7 mouse cellular contexts compared by ENCODE assay signal in genomic region chr9:44497624-44498377, GRCm38 (mm10). TPM values are rescaled to one million over a fixed set of nuclear protein-coding genes. Genes with fewer than 3 reads are reported as not detected.
DNase-seq lines count a peak whose midpoint lies in the region; ATAC-seq and TF ChIP-seq lines count a peak whose summit lies in the region.

No protein-coding gene starts in this region.

- TF ChIP-seq POLR2A in myocyte (IDR thresholded peaks at IDR 0.05; ENCODE audit: insufficient read length, low read depth): peak; percentile 33

- H3K4me2 ChIP-seq in limb, embryonic 12.5 days: peak overlapping the region; percentile 89
- peak overlapping the region; percentile 73 for H3K4me2 ChIP-seq in myocyte (ENCODE audit: low read depth)

- peaks cover 44% of the 10 kb centered on the region for H3K79me2 ChIP-seq in myocyte (ENCODE audit: control insufficient read depth, insufficient read depth)

- ATAC-seq in limb, embryonic 12.5 days (ENCODE audit: insufficient number of reproducible peaks, insufficient read depth, low FRiP score, low TSS enrichment, low read depth): no peak

- 1% methylated on average over 11 of the region's 11 CpGs for WGBS in limb, embryonic 12.5 days

- intact Hi-C loops in heart, postnatal 36 days (cut with DNase I): loop anchor here (1.0 kb wide), 1 partner anchor 14 kb away; no protein-coding TSS in a partner anchor

- peak overlapping the region; percentile 49 for H3K4me3 ChIP-seq in limb, embryonic 12.5 days (replicated peaks)
- peak overlapping the region; percentile 41 for H3K4me3 ChIP-seq in myocyte

- peak overlapping the region; percentile 66 for H3K9ac ChIP-seq in limb, embryonic 12.5 days (replicated peaks)

- H3K27ac ChIP-seq in limb, embryonic 12.5 days: peak overlapping the region; percentile 98

- H3K4me1 ChIP-seq in limb, embryonic 12.5 days (replicated peaks): peaks cover 92% of the 10 kb centered on the region

- peaks cover 28% of the 10 kb centered on the region for H3K36me3 ChIP-seq in limb, embryonic 12.5 days
- H3K36me3 ChIP-seq in myocyte (ENCODE audit: control insufficient read depth, insufficient read depth): peaks cover 7% of the 10 kb centered on the region

- H3K27me3 ChIP-seq in limb, embryonic 12.5 days: no peaks in the 10 kb centered on the region
- H3K27me3 ChIP-seq in myocyte (ENCODE audit: control insufficient read depth, insufficient read depth, insufficient read length): no peaks in the 10 kb centered on the region

- H3K9me3 ChIP-seq in limb, embryonic 12.5 days: no peaks in the 10 kb centered on the region

- H3ac ChIP-seq in myocyte (ENCODE audit: control insufficient read depth, insufficient read length): peak overlapping the region; percentile 18

- DNase-seq in thymus, postnatal 0 days (ENCODE audit: low spot score): peak; percentile 45
- no peak for DNase-seq in thymus, postnatal 25 days
- DNase-seq in embryo, embryonic 10.5 days (ENCODE audit: low spot score): peak; percentile 79
- peak; percentile 34 to 49 for DNase-seq in heart, postnatal 36 days
- no peak for DNase-seq in ovary, postnatal 14 days (ENCODE audit: low spot score)

TF ChIP-seq in myocyte, 11 proteins besides CTCF, POLR2A, EP300 and RAD21:
- TF ChIP-seq MYOG (IDR thresholded peaks at IDR 0.05; ENCODE audit: control insufficient read depth in 1 of 3, insufficient read depth in 1 of 3, insufficient read length in 2 of 3, low read depth in 2 of 3) (peak in 1 of 3 experiments; percentile 10), E2F4 (IDR thresholded peaks at IDR 0.05; ENCODE audit: insufficient read depth) (no peak), CEBPB (IDR thresholded peaks at IDR 0.05; ENCODE audit: insufficient read depth, poor library complexity, severe bottlenecking) (no peak), REST (IDR thresholded peaks at IDR 0.05; ENCODE audit: insufficient read depth, insufficient read length) (no peak), SRF (IDR thresholded peaks at IDR 0.05; ENCODE audit: control insufficient read depth, insufficient read length, low read depth) (no peak), MAX (IDR thresholded peaks at IDR 0.05; ENCODE audit: low read depth) (no peak), TCF12 (IDR thresholded peaks at IDR 0.05; ENCODE audit: insufficient read depth, poor library complexity, severe bottlenecking) (no peak), MYOD1 (IDR thresholded peaks at IDR 0.05; ENCODE audit: control insufficient read depth in 1 of 3, insufficient read length in 2 of 3, low read depth in 2 of 3) (no peak), USF1 (IDR thresholded peaks at IDR 0.05; ENCODE audit: low read depth) (peak; percentile 43), TCF3 (IDR thresholded peaks at IDR 0.05; ENCODE audit: insufficient read length, low read depth) (no peak), POLR2AphosphoS2 (IDR thresholded peaks at IDR 0.05; ENCODE audit: insufficient read length, low read depth) (peak; percentile 43)

RNA-seq across cellular contexts. Expression of gene Bcl9l, which starts 15.2 kb away (rescaled TPM):
- 3.2 and 4.4 TPM in 2 replicates for polyA plus RNA-seq in thymus, postnatal 0 days (2015; fragmentation: Nextera tagmentation; extraction: Ambion mirVana)
- total RNA-seq in heart, postnatal 36 days (2021): 10 to 100 TPM; 44.6 to 59.4 TPM
- polyA plus RNA-seq in limb, embryonic 12.5 days (2016; fragmentation: Nextera tagmentation; extraction: Ambion mirVana): 14.3 and 17.3 TPM in 2 replicates
- polyA plus RNA-seq in myocyte (2012; fragmentation: generic; extraction: Trizol): 35.4 TPM

RNA-seq across cellular contexts. Expression of gene Upk2, which starts 43.0 kb away (rescaled TPM):
- polyA plus RNA-seq in thymus, postnatal 0 days (2015; fragmentation: Nextera tagmentation; extraction: Ambion mirVana): 0.69 and 1.5 TPM in 2 replicates
- total RNA-seq in heart, postnatal 36 days (2021): not detected
- 0.31 and 0.65 TPM in 2 replicates for polyA plus RNA-seq in limb, embryonic 12.5 days (2016; fragmentation: Nextera tagmentation; extraction: Ambion mirVana)
- polyA plus RNA-seq in myocyte (2012; fragmentation: generic; extraction: Trizol): not detected

RNA-seq across cellular contexts. Expression of gene Foxr1, which starts 56.9 kb away (rescaled TPM):
- polyA plus RNA-seq in thymus, postnatal 0 days (2015; fragmentation: Nextera tagmentation; extraction: Ambion mirVana): not detected in 2 replicates
- not detected for total RNA-seq in heart, postnatal 36 days (2021)
- 0.18 TPM in 1 of 2 replicates, not detected in the other for polyA plus RNA-seq in limb, embryonic 12.5 days (2016; fragmentation: Nextera tagmentation; extraction: Ambion mirVana)
- not detected for polyA plus RNA-seq in myocyte (2012; fragmentation: generic; extraction: Trizol)

Comparison
In these comparisons a context has a peak if more than half of its experiments do, and no peak if none do; other contexts are left out.
1. DNase-seq: peak in thymus, postnatal 0 days (single experiment), embryo, embryonic 10.5 days (single experiment) and heart, postnatal 36 days (2 of 2); none in thymus, postnatal 25 days (single experiment) and ovary, postnatal 14 days (single experiment).